Mouse (Mus musculus): ENCODE data around the gene Nr4a1.
A peak's percentile ranks its signal among the peaks of the same experiment; 100 is the strongest.

Gene Nr4a1

DNA sequence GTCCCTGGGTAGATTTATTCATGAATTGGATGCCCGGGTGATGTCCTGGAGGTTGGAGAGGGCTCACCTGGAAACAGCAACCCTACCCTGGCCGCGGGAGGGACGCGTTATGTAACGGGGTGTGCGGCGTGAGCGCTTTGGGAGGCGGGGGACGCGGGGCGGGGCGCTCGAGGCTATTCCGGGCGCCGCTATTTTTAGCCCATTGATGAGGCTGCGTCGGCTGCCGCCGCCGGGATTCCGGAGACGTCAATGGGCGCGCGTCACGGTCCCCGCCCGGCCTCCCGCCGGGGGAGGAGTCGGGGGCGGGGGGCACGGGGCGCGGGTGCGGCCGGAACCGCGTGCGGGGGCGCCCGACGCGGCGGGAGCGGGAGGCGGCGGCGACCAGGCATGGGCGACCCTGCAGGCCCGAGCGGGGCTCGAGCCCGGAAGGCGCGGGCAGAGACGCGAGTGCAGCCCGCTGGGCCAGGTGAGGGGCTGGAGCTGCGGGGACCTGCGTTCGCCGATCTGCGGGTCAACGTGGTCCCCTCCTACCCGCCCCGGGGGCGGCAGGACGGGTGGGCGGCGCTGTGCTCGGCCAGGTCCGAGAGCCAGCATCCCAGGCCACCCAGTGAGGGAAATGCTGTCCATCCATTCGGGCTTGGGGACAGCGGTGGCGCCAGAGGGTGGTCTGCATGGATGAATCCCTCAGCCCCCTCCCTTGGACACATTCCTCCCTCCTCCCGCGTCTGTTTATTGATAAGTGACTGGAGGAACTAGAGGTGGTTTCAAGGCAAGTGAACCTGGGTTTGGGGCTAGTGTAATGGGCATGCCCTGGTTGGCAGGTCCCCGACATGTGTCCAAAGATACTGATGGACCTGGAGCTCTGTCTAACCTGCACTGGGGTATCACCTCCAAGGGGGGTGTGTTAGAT is at the start of gene Nr4a1:
Nr4a1 (plus strand) TSS at position 384 of the 910 bp plus-strand sequence.
- peak in 1 of 2 experiments; percentile 63 for DNase-seq (ENCODE audit: low spot score in 2 of 2)

DNA sequence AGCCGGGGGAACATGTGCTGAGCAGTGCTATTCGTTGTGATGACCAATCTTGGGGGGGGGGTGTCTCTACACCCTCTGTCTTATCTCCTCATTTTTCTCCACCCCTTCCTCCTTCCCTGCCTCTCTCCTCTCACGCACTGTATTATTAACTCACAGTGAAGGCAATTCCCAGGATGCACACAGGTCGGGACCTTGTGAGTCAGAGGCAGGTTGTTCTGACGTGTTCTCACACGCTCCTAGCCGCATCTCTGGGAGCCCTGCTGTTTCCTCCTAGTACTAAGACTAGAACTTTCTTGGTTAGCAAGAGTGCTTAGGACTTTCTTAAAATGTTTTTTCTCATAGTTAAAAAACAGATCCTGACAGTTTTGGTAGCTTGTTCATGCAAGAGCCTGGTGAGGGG is 49.3 kb upstream of the Nr4a1 start:
- DNase-seq (ENCODE audit: low spot score in 2 of 2): no peak

DNA sequence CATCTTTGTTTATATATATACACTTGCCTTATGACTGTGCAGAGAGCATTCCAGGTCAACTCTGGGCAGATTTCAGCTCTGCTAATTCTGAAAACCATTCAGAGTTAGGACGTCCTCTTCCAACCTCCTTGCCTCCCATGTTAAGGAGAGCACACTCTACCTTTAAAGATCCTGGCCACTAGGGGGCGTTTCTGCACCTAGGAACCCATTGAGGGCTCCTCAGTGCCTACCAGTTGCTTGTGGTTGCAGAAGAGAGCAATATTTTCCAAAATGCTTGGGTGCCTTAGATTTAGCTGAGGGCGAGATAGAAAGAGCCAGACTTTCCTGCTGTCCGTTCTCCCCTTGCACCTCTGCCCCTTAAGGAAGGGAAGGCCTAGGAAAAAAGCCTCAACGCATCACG is 43.8 kb upstream of the Nr4a1 start:
- no peak for DNase-seq (ENCODE audit: low spot score in 2 of 2)

DNA sequence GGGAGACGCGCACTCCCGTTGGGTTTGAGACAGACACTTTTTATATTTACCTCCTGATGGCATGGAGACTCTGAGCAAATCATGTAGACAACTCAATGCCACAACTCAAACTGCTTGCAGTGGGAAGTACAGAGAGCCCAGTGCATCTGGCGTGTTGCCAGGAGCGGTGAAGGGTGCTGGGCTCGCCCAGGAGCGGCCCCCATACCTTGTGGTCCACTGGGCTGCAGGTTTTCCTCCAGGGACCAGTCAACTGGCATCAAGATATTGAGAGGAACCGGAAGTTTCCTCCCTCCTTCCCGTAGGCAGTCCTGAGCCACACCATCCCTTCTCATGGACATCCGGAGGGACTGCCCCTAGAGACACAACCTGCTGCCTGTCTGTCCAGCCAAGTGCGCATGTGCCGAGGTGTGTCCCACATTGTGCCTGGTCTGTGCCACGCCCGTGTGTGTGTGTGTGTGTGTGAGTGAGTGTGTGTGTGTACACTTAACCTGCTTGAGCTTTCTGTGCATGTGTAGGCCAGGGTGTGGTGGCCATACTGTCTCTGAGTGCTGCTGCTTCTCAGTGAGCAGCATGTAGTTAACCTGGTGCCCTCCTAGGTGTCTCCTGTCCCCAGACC is 43.0 kb upstream of the Nr4a1 start:
- DNase-seq (ENCODE audit: low spot score in 2 of 2): no peak

DNA sequence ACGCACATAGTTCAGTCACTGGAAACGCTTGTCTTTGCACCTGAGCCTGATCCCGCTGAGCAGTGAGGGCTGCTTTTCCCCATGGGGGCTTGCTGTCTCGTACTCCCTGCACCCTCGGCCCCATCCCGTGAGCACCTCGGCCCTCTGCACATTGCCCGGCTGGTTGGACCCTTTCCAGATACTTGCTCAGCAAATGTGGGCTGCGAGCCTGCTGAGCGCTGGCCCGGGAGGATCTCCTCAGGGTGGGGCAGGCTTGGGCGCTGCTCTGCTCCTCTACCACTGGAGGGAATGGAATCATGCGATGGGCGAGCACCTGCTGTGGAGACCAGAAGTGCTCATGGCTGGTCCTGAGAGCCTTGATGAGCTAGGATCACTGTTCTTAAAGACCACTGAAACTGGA is 41.6 kb upstream of the Nr4a1 start:
- DNase-seq (ENCODE audit: low spot score in 2 of 2): no peak

DNA sequence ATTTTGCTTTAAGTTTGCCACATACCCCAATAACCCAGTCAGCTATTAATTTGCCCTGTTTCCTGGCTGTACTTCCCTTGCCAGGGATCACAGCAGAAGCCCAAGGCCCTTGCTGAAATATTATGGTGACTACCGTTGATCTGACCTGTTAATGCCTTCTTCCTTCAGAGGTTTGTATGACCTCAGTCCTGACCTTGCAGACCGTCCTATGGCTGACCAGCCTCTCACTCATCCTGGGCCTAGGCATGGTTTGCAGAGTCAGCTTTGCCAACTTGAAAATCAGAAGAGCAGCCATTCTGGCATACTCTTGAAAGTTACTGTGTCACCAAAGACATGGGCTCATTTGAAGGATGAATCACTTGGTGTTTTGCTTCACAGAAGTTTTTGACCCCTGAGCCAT is 38.9 kb upstream of the Nr4a1 start:
- no peak for DNase-seq (ENCODE audit: low spot score in 2 of 2)

DNA sequence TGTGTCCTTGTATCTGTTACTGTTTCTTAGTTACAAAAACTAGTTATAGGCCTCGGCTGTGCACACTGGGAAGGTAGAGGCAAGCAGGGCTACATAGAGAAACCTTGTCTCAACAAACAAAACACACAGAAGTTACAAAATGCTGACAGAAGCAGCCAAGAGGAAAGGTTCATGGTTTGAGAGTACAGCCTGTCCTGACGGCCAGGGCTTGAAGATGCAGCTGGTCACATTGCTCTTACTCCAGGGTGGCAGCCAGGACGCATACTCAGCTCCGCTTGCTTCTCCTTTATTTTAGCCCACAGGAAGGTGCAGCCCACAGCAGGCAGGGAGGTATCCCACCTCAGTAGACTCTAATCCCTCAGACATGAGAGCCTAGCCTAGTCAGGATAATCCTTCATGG is 38.0 kb upstream of the Nr4a1 start:
- DNase-seq (ENCODE audit: low spot score in 2 of 2): no peak

DNA sequence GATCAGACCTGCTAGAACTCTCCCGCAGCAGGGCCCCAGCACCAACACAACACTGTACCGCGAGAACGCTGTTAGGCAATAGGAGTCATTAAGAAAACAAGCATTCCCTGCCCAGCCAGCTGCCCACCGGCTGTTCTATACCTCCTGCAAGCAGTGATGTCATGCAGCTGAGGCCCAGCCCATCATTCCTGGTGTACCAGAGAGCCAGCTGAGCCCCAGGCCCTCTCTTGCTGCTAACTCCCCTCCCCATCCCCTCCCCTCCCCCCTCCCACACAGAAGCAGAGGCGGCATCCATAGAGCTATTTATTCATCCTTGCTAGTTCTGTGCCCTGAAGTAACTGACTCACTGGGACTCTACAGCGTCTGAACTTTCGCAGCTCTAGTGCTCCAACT is 33.2 kb upstream of the Nr4a1 start:
- DNase-seq (ENCODE audit: low spot score in 2 of 2): no peak

DNA sequence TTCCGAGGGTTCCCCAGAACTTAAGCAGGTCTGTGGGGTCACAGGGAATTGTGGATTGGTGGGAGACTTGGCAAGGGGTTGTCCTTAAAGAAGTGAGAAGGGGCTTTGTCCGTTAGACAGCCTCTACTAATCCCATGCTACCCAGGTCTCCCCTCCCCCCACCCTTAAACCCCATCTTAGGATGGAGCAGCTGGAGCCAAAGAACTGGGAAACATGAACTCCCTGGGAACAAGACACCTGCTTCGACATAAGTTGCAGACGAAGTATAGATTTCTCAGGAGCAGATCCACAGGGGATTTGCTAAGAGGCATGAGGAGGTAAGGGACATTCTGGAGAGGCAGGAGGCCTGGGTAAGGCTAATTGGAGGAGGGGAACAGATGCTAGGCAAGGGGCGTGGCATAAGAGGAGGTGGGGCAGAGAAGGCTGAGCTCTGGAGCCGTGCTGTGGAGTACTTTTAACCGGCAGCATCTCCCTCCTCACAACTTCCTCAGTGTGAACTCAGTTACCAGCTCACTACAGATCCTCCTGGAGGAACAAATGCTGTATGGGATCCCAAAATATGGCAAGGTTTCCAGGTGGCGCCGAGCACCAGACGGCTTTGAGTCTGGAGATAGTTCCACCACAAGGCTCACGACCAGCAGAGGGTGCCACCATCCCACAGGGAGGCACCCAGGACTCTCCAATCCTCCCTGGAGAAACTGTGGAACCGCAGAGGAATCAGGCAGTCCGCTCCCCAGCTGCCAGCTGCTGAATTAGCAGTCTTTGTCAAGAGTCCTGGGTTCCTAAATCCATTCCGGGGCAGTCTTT is 32.6 kb upstream of the Nr4a1 start:
- DNase-seq (ENCODE audit: low spot score in 2 of 2): peak; percentile 84 to 93

DNA sequence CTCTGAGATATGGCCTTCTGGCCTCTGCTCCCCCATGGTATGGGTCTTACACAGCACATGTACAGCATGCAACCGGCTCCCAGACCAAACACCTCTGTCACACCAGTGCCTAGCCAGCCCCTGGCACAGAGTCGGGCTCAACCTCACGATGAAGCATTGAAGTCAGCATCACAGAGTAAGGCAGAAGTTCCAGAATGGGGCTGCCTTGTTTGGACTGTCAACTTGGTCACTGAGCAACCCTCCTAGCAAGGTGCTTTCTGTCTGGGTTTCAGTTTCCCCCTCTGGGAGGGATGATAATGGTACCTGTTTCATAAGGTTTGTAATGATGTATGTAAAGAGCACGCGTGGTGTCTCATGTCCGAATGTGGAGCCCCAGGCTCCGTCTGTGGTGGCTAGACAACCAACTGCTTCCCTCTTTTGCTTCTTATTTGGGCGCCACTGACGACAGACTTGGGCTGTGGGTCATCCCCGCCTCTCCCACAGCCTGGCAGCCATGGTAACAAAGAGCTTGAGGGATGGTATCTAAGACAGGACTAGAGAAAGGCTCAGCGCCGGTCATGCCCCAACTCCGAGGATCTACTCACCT is 31.1 kb upstream of the Nr4a1 start:
- no peak for DNase-seq (ENCODE audit: low spot score in 2 of 2)

DNA sequence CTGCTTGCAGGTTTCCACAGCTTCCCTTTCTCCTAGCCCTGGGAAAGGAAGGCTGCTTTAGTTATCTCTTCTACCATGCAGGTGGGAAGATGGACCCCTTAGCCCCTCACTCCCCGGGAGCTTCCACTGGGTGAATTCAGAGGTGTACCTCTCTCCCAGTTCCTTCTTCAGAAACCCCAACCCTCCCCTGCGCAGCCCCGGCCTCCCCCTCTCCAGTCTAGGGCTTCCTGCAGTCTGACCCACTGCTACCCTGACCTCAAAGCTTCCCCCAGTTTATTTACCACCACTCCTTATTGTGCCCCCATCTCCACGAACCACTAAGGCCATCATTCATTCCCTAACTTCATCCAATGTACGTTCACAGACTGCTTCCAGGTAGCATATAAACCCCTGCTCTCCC is 30.5 kb upstream of the Nr4a1 start:
- no peak for DNase-seq (ENCODE audit: low spot score in 2 of 2)

DNA sequence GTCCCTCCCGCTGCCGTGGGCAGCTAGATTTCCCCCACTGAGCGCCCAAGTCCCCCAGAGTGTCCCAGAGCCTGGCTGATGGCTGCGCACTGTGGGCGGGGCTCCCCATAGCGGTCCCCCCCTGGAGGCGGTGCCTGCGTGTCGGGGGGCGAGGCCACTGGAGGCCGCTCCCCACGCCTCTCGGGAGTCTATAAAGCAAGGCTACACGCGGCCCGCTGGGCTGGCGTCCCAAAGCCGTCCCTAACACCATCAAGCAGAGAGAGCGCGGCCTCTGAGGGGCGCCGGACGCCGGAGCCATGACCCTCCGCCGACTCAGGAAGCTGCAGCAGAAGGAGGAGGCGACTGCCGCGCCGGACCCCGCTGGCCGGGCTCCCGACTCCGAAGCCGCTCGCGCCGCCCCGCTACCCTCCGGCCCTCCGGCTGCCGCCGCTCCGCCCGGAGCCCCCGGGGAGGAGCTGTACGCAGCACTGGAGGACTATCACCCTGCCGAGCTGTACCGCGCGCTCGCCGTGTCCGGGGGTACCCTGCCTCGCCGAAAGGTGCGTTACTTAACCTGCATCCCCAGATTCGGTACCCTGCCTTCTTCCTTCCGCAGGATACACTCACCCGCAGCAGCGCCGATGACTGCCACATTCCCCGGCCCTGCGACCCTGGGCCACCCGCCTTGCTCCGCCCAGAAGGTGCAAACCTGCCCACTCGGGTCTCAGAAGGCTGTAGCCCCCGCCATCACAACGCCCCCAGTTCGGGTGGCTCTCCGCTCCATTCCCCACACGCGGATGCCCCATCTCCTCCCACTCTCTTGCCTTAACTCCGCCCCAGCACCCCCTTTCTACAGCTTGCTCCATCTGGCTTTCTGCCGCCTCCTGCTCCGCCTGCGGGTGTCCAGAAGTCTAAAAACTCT is 29.8 kb upstream of the Nr4a1 start, which contains the start of gene Grasp:
Grasp (plus strand) TSS at position 183 of the 901 bp plus-strand sequence.
- peak; percentile 91 for DNase-seq (ENCODE audit: low spot score in 2 of 2)

DNA sequence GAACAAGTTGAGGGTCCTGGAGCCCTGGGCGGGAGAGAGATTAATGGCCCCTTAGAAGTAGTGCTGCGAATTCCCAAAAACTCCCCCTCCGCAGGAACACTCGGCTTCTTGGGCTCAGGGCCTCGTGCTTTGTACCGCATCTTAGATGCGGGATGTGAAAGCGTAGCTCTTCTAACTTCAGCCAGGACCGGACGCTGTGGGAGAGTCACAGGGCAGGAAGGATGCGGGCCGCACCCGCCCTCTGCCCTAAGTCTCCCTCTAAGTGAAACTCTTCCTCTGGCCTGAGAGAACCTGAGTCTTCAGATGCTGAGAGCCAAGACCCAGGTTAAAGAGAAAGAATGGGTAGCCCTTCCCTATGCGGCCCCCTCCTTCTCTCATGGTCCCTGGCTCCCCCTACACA is 29.1 kb upstream of the Nr4a1 start:
- DNase-seq (ENCODE audit: low spot score in 2 of 2): no peak

DNA sequence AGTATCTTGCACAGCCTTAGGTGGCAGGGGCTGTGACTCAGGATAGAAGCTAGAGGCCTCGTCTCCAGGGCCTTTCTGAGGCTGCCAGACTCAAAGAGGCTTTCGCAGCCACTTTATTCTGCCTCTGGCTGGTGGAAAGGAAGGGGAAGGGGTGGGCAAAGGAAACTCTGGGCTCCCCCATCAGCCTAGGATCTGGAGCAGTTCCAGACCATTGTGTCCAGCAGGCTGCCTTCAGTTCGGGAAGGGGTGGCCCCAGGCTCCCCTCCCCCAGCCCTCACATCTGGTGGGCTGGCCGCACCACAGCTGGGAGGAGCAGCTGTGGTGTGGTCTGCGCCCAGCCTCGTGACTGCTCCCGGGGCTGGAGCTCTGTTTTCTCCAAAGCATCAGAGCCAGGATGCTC is 26.1 kb upstream of the Nr4a1 start:
- peak; percentile 68 to 77 for DNase-seq (ENCODE audit: low spot score in 2 of 2)

DNA sequence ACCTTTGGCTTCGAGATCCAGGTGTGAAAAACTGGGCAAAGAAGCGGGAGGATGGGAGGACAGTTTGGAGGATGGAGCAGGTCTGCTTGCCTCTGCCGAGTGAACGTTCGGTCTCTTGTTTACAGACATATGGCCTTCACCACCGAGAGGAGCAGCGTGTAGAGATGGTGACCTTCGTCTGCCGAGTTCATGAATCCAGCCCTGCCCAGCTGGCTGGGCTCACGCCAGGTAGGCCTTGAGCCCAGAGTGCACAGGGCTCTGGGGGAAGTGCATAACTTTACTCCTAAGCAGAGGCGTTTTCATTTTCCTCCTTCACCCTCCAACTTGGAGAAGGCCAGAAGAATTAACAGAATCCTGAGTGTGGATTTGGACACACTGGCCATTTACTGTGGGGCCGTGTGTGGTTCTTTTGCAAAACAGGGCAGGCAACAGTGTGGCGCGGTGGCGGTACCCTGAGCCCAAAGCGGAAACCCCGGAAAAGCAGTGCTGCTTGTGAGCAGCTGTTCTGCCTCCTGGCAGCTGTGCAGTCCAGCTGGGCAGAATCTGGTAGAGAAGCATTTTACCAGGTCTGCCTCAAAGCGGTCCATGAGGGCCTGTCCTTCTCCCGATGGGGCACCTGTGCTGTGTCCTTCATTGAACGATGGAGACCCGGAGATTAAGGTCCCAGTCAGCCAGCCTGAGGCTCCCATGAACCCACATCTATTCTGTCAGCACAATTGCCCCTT is 25.0 kb upstream of the Nr4a1 start:
- peak in 1 of 2 experiments; percentile 63 for DNase-seq (ENCODE audit: low spot score in 2 of 2)

DNA sequence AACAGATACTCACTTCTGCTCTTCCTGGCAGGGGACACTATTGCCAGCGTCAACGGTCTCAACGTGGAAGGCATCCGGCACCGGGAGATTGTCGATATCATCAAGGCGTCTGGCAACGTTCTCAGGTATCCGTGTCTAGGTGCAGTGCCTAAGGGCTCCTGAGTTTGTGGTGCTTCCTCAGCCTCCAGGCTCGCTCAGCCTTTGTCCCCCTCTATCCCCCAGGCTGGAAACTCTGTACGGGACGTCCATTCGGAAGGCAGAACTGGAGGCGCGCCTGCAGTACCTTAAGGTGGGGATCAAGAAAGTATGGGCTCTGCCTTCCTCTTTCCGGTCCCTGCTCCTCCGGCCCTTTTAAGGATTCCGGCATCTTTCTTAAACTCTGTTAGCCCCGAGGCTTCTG is 23.6 kb upstream of the Nr4a1 start:
- no peak for DNase-seq (ENCODE audit: low spot score in 2 of 2)

DNA sequence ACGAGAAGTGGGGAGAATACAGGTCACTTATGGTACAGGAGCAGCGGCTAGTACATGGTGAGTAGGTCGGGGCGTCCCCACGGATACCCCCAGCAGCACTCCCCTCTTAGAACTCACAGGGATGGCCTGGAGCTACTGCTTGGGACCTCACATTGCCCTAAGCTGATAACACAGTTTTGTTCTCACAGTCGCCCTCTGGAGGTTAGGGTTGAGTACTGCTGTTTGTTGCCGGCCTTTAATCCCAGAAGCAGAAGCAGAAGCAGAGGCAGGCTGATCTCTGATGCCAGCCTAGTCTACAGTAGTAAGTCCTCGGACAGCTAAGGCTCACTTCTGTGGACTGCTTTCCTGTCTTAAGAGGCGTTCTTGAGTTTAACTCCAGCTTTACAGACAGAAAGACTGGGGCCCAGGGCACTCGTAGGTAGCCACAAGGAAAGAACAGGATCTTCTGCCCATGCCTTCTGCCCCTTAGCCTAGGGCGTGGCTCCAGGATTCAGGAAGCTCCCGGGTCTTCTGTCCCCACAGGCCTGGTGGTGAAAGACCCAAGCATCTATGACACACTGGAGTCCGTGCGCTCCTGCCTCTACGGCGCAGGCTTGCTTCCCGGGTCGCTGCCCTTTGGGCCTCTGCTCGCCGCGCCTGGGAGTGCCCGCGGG is 22.9 kb upstream of the Nr4a1 start:
- DNase-seq (ENCODE audit: low spot score in 2 of 2): no peak

DNA sequence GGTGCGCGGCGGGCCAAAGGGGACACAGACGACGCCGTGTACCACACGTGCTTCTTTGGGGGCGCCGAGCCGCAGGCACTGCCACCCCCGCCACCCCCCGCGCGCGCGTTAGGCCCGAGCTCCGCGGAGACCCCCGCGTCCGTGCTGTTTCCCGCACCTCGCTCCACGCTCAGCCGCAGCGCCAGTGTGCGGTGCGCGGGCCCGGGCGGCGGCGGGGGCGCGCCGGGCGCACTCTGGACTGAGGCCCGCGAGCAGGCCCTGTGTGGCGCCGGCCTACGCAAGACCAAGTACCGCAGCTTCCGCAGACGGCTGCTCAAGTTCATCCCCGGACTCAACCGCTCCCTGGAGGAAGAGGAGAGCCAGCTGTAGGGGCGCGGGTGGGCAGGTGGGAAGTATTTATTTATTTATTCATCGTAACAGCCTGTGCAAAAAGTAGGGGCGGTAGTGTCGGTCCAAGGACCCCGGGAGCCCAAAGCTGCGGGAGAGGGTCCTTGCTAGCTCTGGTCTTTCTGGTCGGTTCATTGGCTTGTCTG is 22.4 kb upstream of the Nr4a1 start:
- DNase-seq (ENCODE audit: low spot score in 2 of 2): no peak

DNA sequence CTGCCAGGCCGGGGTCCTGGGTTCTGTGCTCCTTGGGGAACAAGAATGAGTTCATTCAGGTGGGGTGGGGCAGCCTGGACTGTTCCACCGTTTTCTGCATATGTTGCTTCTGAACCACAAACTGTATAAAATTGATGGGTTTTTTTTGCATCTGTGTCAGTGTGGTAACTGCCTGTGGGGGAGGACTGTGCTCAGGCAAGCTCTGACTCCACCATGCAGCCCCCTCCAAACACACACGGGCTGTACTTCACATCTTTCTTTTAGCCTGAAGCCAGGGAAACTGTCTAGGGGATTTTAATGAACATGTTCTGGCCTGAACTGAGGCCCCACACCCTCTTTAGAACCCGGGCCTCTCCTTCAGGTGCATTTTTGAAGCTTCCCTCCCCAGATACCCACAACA is 21.5 kb upstream of the Nr4a1 start:
- peak in 1 of 2 experiments; percentile 17 for DNase-seq (ENCODE audit: low spot score in 2 of 2)

Measured in urinary bladder, postnatal 4 days (tissue).